Mouse (Mus musculus) CH12.LX (cell line): Measurements from ENCODE around the gene Clmp. TPM values are rescaled to one million over a fixed set of nuclear protein-coding genes. Genes with fewer than 3 reads are reported as not detected.

Experiments used
- DNase-seq: peaks from one replicate; pipeline ENCODE4 v3.0.0-alpha.2; 2013; ENCODE audit errors: extremely low read depth
- H3K27ac ChIP-seq: 2 replicates; pipeline ENCODE4 v1.5.1; 2012; ENCODE audit warnings: low read depth, mild to moderate bottlenecking, control low read depth, moderate library complexity; ENCODE audit not compliant: insufficient read depth
- H3K27me3 ChIP-seq: replicated peaks from 2 replicates; pipeline ENCODE3; 2012; ENCODE audit warnings: inconsistent platforms
- H3K36me3 ChIP-seq, 2 experiments: replicated peaks in 1 of 2; 2 replicates each; pipeline versions ENCODE3 to v1.6.1; 2012; ENCODE audit warnings: inconsistent platforms in 1 of 2, low read length in 1 of 2, mild to moderate bottlenecking in 1 of 2, mixed read lengths in 1 of 2, moderate library complexity in 1 of 2; ENCODE audit not compliant: control insufficient read depth in 1 of 2, insufficient read depth in 1 of 2
- H3K4me1 ChIP-seq, 2 experiments: 2 replicates each; pipeline ENCODE4 v1.6.1; 2012; ENCODE audit warnings: inconsistent platforms in 1 of 2, moderate library complexity in 1 of 2; ENCODE audit not compliant: insufficient read depth in 2 of 2, control insufficient read depth in 1 of 2
- H3K4me2 ChIP-seq: 2 replicates; pipeline ENCODE4 v1.6.1; 2012; ENCODE audit warnings: low read depth, mild to moderate bottlenecking, control low read depth; ENCODE audit not compliant: poor library complexity, insufficient read depth, severe bottlenecking
- H3K4me3 ChIP-seq, 3 experiments: fragments of 150-350 bp in 1 of 3; sonication (generic) in 1 of 3; replicated peaks in 1 of 3; 2 replicates each; pipeline versions ENCODE3 to v1.5.1; 2011 to 2012; ENCODE audit warnings: low read depth in 2 of 3, low read length in 2 of 3, mild to moderate bottlenecking in 2 of 3, moderate library complexity in 2 of 3, control low read depth in 1 of 3, improper control_type of control experiment in 1 of 3, inconsistent platforms in 1 of 3, mixed read lengths in 1 of 3; ENCODE audit not compliant: poor library complexity in 1 of 3
- H3K79me2 ChIP-seq: replicated peaks from 2 replicates; pipeline ENCODE4 v1.6.1; 2012; ENCODE audit warnings: mild to moderate bottlenecking, moderate library complexity; ENCODE audit not compliant: control insufficient read depth, poor library complexity, insufficient read depth, severe bottlenecking; ENCODE audit errors: extremely low read depth
- H3K9ac ChIP-seq: 2 replicates; pipeline ENCODE4 v1.6.1; 2012; ENCODE audit warnings: low read depth, mild to moderate bottlenecking, control low read depth, moderate library complexity; ENCODE audit not compliant: insufficient read depth
- H3K9me3 ChIP-seq: replicated peaks from 2 replicates; pipeline ENCODE3; 2012; ENCODE audit warnings: low read length, inconsistent platforms, mixed read lengths
- BHLHE40 ChIP-seq: IDR thresholded peaks from 2 replicates; pipeline ENCODE4 v1.6.1; 2011; ENCODE audit warnings: mild to moderate bottlenecking, low read depth, low read length, improper control_type of control experiment
- CHD2 ChIP-seq: IDR thresholded peaks from 2 replicates; pipeline ENCODE4 v1.6.1; 2011; ENCODE audit warnings: low read length, improper control_type of control experiment
- CTCF ChIP-seq, 2 experiments: IDR thresholded peaks in 1 of 2; conservative IDR thresholded peaks in 1 of 2; 2 replicates each; pipeline ENCODE4 v1.5.1; 2011 to 2012; ENCODE audit warnings: low read depth in 2 of 2, low read length in 2 of 2, improper control_type of control experiment in 1 of 2, inconsistent platforms in 1 of 2, mild to moderate bottlenecking in 1 of 2, moderate library complexity in 1 of 2
- E2F4 ChIP-seq: IDR thresholded peaks from 2 replicates; pipeline ENCODE4 v1.6.1; 2011; ENCODE audit warnings: low read depth, low read length, improper control_type of control experiment; ENCODE audit not compliant: insufficient replicate concordance
- ELF1 ChIP-seq: IDR thresholded peaks from 2 replicates; pipeline ENCODE4 v1.6.1; 2014; ENCODE audit warnings: low read depth, mild to moderate bottlenecking, inconsistent platforms, low read length, improper control_type of control experiment
- EP300 ChIP-seq: IDR thresholded peaks from 2 replicates; pipeline ENCODE4 v1.6.1; 2011; ENCODE audit warnings: low read length, improper control_type of control experiment
- ETS1 ChIP-seq: conservative IDR thresholded peaks from 2 replicates; pipeline ENCODE4 v1.6.1; 2012; ENCODE audit warnings: low read depth, mild to moderate bottlenecking, inconsistent platforms, low read length, improper control_type of control experiment, moderate library complexity
- HCFC1 ChIP-seq: IDR thresholded peaks from 2 replicates; pipeline ENCODE4 v1.6.1; 2012; ENCODE audit warnings: low read depth, mild to moderate bottlenecking, inconsistent platforms, low read length, improper control_type of control experiment
- IRF4 ChIP-seq: IDR thresholded peaks from 2 replicates; pipeline ENCODE4 v1.6.1; 2014; ENCODE audit warnings: low read depth, mild to moderate bottlenecking, inconsistent platforms, low read length, improper control_type of control experiment
- KAT2A ChIP-seq: IDR thresholded peaks from 2 replicates; pipeline ENCODE4 v1.6.1; 2012; ENCODE audit warnings: low read length, improper control_type of control experiment, inconsistent platforms; ENCODE audit not compliant: insufficient replicate concordance
- MAFK ChIP-seq: IDR thresholded peaks from 2 replicates; pipeline ENCODE4 v1.6.1; 2011; ENCODE audit warnings: low read length, improper control_type of control experiment; ENCODE audit not compliant: insufficient replicate concordance
- MAX ChIP-seq: IDR thresholded peaks from 2 replicates; pipeline ENCODE4 v1.6.1; 2011; ENCODE audit warnings: low read length, improper control_type of control experiment
- MAZ ChIP-seq: IDR thresholded peaks from 2 replicates; pipeline ENCODE4 v1.6.1; 2012; ENCODE audit warnings: low read depth, mild to moderate bottlenecking, inconsistent platforms, low read length, improper control_type of control experiment, moderate library complexity
- POLR2A ChIP-seq: IDR thresholded peaks from 2 replicates; pipeline ENCODE4 v1.6.1; 2011; ENCODE audit warnings: low read depth, mild to moderate bottlenecking, improper control_type of control experiment, low read length
- POLR2AphosphoS2 ChIP-seq: IDR thresholded peaks from 2 replicates; pipeline ENCODE4 v1.6.1; 2011; ENCODE audit warnings: low read depth, low read length, improper control_type of control experiment
- RAD21 ChIP-seq: IDR thresholded peaks from 2 replicates; pipeline ENCODE4 v1.6.1; 2011; ENCODE audit warnings: low read depth, mild to moderate bottlenecking, low read length, improper control_type of control experiment, moderate library complexity
- SIN3A ChIP-seq: IDR thresholded peaks from 2 replicates; pipeline ENCODE4 v1.6.1; 2012; ENCODE audit warnings: low read length, improper control_type of control experiment, inconsistent platforms
- UBTF ChIP-seq: IDR thresholded peaks from 2 replicates; pipeline ENCODE4 v1.6.1; 2012; ENCODE audit warnings: low read depth, mild to moderate bottlenecking, inconsistent platforms, low read length, improper control_type of control experiment, moderate library complexity
- USF1 ChIP-seq: IDR thresholded peaks from 2 replicates; pipeline ENCODE4 v1.6.1; 2014; ENCODE audit warnings: low read depth, mild to moderate bottlenecking, inconsistent platforms, low read length, improper control_type of control experiment
- ZC3H11A ChIP-seq: IDR thresholded peaks from 2 replicates; pipeline ENCODE4 v1.6.1; 2012; ENCODE audit warnings: low read depth, mild to moderate bottlenecking, inconsistent platforms, low read length, improper control_type of control experiment
- ZKSCAN1 ChIP-seq: IDR thresholded peaks from 2 replicates; pipeline ENCODE4 v1.6.1; 2012; ENCODE audit warnings: low read depth, inconsistent platforms, low read length, improper control_type of control experiment, borderline replicate concordance
- ZNF384 ChIP-seq: IDR thresholded peaks from 2 replicates; pipeline ENCODE4 v1.6.1; 2012; ENCODE audit warnings: low read depth, low read length, improper control_type of control experiment, inconsistent platforms
- dilution Hi-C: fragments of 300-500 bp; cut with MboI; formaldehyde crosslinking; loops from 2 replicates; pipeline ENCODE4 v1.14.3; 2020; ENCODE audit warnings: low sequenced_read_pairs; ENCODE audit not compliant: extremely low pct_unique_long_range_greater_than_20kb, extremely low pct_ligation_motif_present
- in situ Hi-C: fragments of 300-500 bp; cut with MboI; formaldehyde crosslinking; loops from 3 replicates; pipeline ENCODE4 v1.14.3; 2019; ENCODE audit warnings: low sequenced_read_pairs, low pct_ligation_motif_present, low pct_unique_long_range_greater_than_20kb, mixed read lengths
- polyA plus RNA-seq: library from polyadenylated mRNA; unstranded; fragments of >175 nt; gene quantifications from 2 replicates; pipeline ENCODE4 v1.2.1, GENCODE M21; 2012; ENCODE audit warnings: low read depth; ENCODE audit not compliant: insufficient read length
- total RNA-seq, 2 experiments: library from RNA; depleted of rRNA; stranded (reverse); fragments of 300-350 nt in 1 of 2; fragments of >200 nt in 1 of 2; gene quantifications; 2 replicates each; pipeline ENCODE4 v1.2.3; 2012 to 2014

The Clmp gene
- total and polyA plus RNA-seq, 3 experiments, result not detected

DNA sequence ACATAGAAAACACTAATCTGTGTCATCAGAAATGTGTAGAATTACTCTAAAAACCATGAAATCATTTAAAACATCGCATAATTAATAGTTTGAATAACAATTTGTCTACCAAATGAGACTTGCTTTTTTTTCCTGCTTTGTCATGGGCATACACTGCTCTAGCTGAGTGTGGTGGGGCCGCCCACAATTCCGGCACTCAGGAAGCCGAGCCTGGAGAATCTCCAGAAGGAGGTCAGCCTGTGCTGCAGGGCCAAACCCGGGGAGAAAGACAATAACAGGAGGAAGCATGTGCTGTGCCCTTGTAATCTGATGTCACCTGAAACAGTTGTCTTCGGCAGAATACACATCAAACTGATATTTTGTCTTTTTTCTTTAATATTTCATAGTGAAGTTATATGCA is 139.8 kb downstream of the Clmp start:
- Histone ChIP-seq H3K27me3 (no peaks in the 10 kb centered on the region), H3K4me3 (no peak overlapping the region), H3K36me3 (no peaks in the 10 kb centered on the region), H3K79me2 (no peaks in the 10 kb centered on the region), H3K4me2 (no peak overlapping the region), H3K9ac (no peak overlapping the region), H3K27ac (no peak overlapping the region), H3K9me3 (no peaks in the 10 kb centered on the region), H3K4me1 (0 out of 4 replicates have a peak, but pooled peaks cover 0 to 3% of the 10 kb centered on the region in 2 experiments)
- no peak for DNase-seq
- in situ Hi-C loops (no loop called here), dilution Hi-C loops (no loop called here)
- TF ChIP-seq MAFK (no peak), POLR2A (no peak), IRF4 (no peak), USF1 (no peak), ZNF384 (no peak), ELF1 (no peak), KAT2A (no peak), MAZ (no peak), ZC3H11A (no peak), POLR2AphosphoS2 (no peak), EP300 (no peak), RAD21 (no peak), HCFC1 (no peak), SIN3A (no peak), BHLHE40 (no peak), CHD2 (no peak), MAX (no peak), ZKSCAN1 (no peak)

- no peak overlapping the region for H3K27ac ChIP-seq
- in situ Hi-C loops (no loop called here), dilution Hi-C loops (no loop called here)
- no peak overlapping the region for H3K4me2 ChIP-seq
- 0 out of 4 replicates have a peak, but pooled peaks cover 0 to 3% of the 10 kb centered on the region in 2 experiments for H3K4me1 ChIP-seq
- H3K36me3 ChIP-seq, result no peaks in the 10 kb centered on the region
- TF ChIP-seq ETS1 (no peak), E2F4 (no peak), RAD21 (no peak), CTCF (conservative IDR thresholded peaks at IDR 0.05 in 1 of 2, IDR thresholded peaks at IDR 0.05 in 1 of 2; ENCODE audit: low read depth in 2 of 2, low read length in 2 of 2) (no peak), HCFC1 (no peak), UBTF (no peak)
- H3K9me3 ChIP-seq, result no peaks in the 10 kb centered on the region
- no peak overlapping the region for H3K9ac ChIP-seq
- H3K79me2 ChIP-seq, result no peaks in the 10 kb centered on the region
- no peak overlapping the region for H3K4me3 ChIP-seq
- H3K27me3 ChIP-seq, result no peaks in the 10 kb centered on the region
- no peak for DNase-seq
Measured at GRCm38 (mm10) chr9:40827366-40827765, 141.6 kb downstream of the Clmp start.
